ENCODE assay signal across 10 mouse cellular contexts in genomic region chr14:77484951-77485447, GRCm38 (mm10).
DNase-seq lines count a peak whose midpoint lies in the region; ATAC-seq lines count a peak whose summit lies in the region.
"Had no signal": no experiment of that assay in that cellular context is flagged by ENCODE, and none has a peak within 500 bp of the region (broad histone marks: within the 10 kb centered on the region; RNA-seq: fewer than 3 reads in every experiment).

No protein-coding gene starts in this region.

- no peak overlapping the region for H3K4me2 ChIP-seq in limb, embryonic 15.5 days
- no peak overlapping the region for H3K4me2 ChIP-seq in liver, embryonic 11.5 days
- H3K4me2 ChIP-seq: liver, embryonic 13.5 days had no signal

- DNase-seq in frontal cortex, postnatal 10 days (ENCODE audit: low spot score in 2 of 2), result no peak
- DNase-seq in Muller cell, postnatal 12 days (ENCODE audit: inconsistent ontology term), result peak; percentile 94
- DNase-seq in cerebellum, postnatal 25 days, result peak; percentile 66 to 80
- peak; percentile 75 for DNase-seq in kidney, adult 18-20 months
- DNase-seq in liver, embryonic 11.5 days (ENCODE audit: low spot score), result no peak
- no peak for DNase-seq in embryo, embryonic 10.5 days (ENCODE audit: low spot score)
- DNase-seq: liver, embryonic 13.5 days had no signal

- WGBS in limb, embryonic 15.5 days, result 75% methylated on average over 8 of the region's 8 CpGs
- WGBS in liver, embryonic 11.5 days, result 88% methylated on average over 8 of the region's 8 CpGs

- no peak overlapping the region for H3K9ac ChIP-seq in limb, embryonic 15.5 days
- no peak overlapping the region for H3K9ac ChIP-seq in liver, embryonic 11.5 days (ENCODE audit: low read depth, low read length)
- H3K9ac ChIP-seq: liver, embryonic 13.5 days had no signal

- H3K4me1 ChIP-seq in limb, embryonic 15.5 days, result peaks cover 7% of the 10 kb centered on the region
- no peaks in the 10 kb centered on the region for H3K4me1 ChIP-seq in liver, embryonic 11.5 days (replicated peaks; ENCODE audit: control insufficient read depth, insufficient read depth, low read length)
- H3K4me1 ChIP-seq: liver, embryonic 13.5 days had no signal

- ATAC-seq in frontal cortex, adult (ENCODE audit: low TSS enrichment), result peak; percentile 65
- peak; percentile 40; the same call in 1 of the 2 replicates for ATAC-seq in limb, embryonic 15.5 days (ENCODE audit: insufficient number of reproducible peaks, low FRiP score, low TSS enrichment, low read depth)
- no peak for ATAC-seq in liver, embryonic 11.5 days (replicated peaks; ENCODE audit: low FRiP score)

- no peaks in the 10 kb centered on the region for H3K27me3 ChIP-seq in limb, embryonic 15.5 days
- no peaks in the 10 kb centered on the region for H3K27me3 ChIP-seq in liver, embryonic 11.5 days (replicated peaks; ENCODE audit: control insufficient read depth, insufficient read depth, low read length)
- H3K27me3 ChIP-seq: CH12.LX; liver, embryonic 13.5 days had no signal

- H3K36me3 ChIP-seq in limb, embryonic 15.5 days, result no peaks in the 10 kb centered on the region
- no peaks in the 10 kb centered on the region for H3K36me3 ChIP-seq in liver, embryonic 11.5 days (ENCODE audit: control insufficient read depth, insufficient read depth, low read length)
- H3K36me3 ChIP-seq: liver, embryonic 13.5 days had no signal

- H3K27ac ChIP-seq in limb, embryonic 15.5 days, result 0 out of 2 replicates have a peak overlapping the region, but pooled peaks have one; percentile 7
- H3K27ac ChIP-seq in liver, embryonic 11.5 days (ENCODE audit: low read depth, low read length), result no peak overlapping the region
- H3K27ac ChIP-seq: liver, embryonic 13.5 days had no signal

- no peaks in the 10 kb centered on the region for H3K9me3 ChIP-seq in limb, embryonic 15.5 days
- H3K9me3 ChIP-seq in liver, embryonic 11.5 days (ENCODE audit: control insufficient read depth, low read length), result no peaks in the 10 kb centered on the region
- H3K9me3 ChIP-seq: liver, embryonic 13.5 days had no signal

- no peak overlapping the region for H3K4me3 ChIP-seq in limb, embryonic 15.5 days
- H3K4me3 ChIP-seq in liver, embryonic 11.5 days (ENCODE audit: low read depth, low read length), result no peak overlapping the region
- H3K4me3 ChIP-seq: liver, embryonic 13.5 days had no signal

Comparison
In these comparisons a context has a peak if more than half of its experiments do, and no peak if none do; other contexts are left out.
1. DNase-seq: peak in Muller cell, postnatal 12 days (single experiment), cerebellum, postnatal 25 days (2 of 2) and kidney, adult 18-20 months (single experiment); none in frontal cortex, postnatal 10 days (0 of 2), liver, embryonic 11.5 days (single experiment) and embryo, embryonic 10.5 days (single experiment).